Mouse (Mus musculus): Measurements from ENCODE around the gene Celf2.

- TF ChIP-seq CTCF (IDR thresholded peaks at IDR 0.05; ENCODE audit: extremely low read depth, insufficient read depth, insufficient read length, insufficient replicate concordance) (no peak), POLR2A (IDR thresholded peaks at IDR 0.05; ENCODE audit: low read depth, low read length) (no peak)
Measured at GRCm38 (mm10) chr2:6945638-6946415, 563.5 kb downstream of the Celf2 start.
